Mouse (Mus musculus): ENCODE measurements around the gene Ak2.

DNA sequence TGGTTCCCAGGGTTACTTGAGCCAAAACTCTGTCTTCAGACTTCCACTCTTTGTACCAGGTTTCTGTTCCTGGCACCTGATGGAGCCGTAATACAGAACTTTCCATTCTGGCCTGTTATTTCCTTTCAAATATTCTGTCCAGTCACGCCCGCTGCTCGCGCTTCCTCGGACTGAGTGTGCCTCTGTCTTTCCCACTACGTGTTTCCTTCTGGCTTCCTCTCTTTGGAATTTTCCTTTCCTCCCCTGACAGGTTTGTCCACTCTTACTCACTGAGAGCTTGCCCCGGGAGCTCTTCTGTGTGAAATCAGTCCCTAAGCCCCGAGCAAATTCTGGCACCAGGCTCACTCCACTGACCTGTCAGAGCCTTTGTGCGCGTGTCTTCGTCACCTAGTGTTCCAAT, 63.0 kb downstream of the Ak2 start:
- TF ChIP-seq FLI1 (IDR thresholded peaks at IDR 0.05; ENCODE audit: low read length): no peak
- no peak for TF ChIP-seq GATA1 (IDR thresholded peaks at IDR 0.05; ENCODE audit: borderline replicate concordance, low read length)
